Mouse (Mus musculus) Patski (cell line): ENCODE results near the gene Pdhb. TPM values are rescaled to one million over a fixed set of nuclear protein-coding genes. Genes with fewer than 3 reads are reported as not detected.

ENCODE experiments used
- ATAC-seq: fragments of 100-300 bp; one replicate; pipeline ENCODE4 v1.8.0; 2021
- CTCF ChIA-PET: fragments of 350-600 bp; sonication (Branson Sonifier 250); formaldehyde crosslinking; loops from one replicate; lab custom pipeline; 2022; ENCODE audit warnings: inconsistent platforms; lab: Charles Lee
- POLR2A ChIA-PET: fragments of 350-600 bp; sonication (Branson Sonifier 250); formaldehyde crosslinking; loops from one replicate; lab custom pipeline; 2022; ENCODE audit warnings: antibody characterized with exemption, inconsistent platforms; lab: Charles Lee
- DNase-seq: peaks from one replicate; pipeline ENCODE4 v3.0.0-alpha.2; 2011; ENCODE audit warnings: low read depth, low spot score
- H3K27me3 ChIP-seq: fragments of 371-371 bp; one replicate; pipeline ENCODE4 v1.5.1; 2021
- CTCF ChIP-seq: fragments of 100-300 bp; IDR thresholded peaks from one replicate; pipeline ENCODE4 v1.5.1; 2021
- in situ Hi-C: fragments of 300-500 bp; cut with MboI; formaldehyde crosslinking; loops from 3 replicates; pipeline ENCODE4 v1.11.1; 2018; ENCODE audit warnings: low pct_unique_long_range_greater_than_20kb, mixed read lengths
- polyA plus RNA-seq: library from polyadenylated mRNA; unstranded; gene quantifications from one replicate; pipeline ENCODE4 v1.2.3, GENCODE M21; 2021

The Pdhb gene
- polyA plus RNA-seq, 1 experiment from 2014 or later: 217 TPM

DNA sequence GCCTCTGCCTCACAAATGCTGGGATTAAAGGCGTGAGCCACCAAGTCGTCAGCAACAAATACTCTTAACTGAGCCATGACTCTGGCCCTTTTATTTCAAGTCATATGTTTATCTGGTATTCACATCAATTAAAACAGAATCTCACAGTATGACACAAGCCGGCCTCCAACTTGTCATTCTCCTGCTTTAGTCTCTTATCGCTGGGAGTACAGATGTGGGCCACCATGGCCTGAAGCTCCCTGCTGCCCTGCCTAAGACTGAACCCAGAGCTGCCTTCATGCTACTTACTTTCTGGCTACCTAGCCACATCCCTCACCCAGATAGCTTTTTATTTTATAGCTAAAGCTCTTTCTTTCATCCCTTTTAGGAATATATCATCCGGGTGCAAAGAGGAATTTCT is 53.4 kb downstream of the Pdhb start:
- CTCF ChIA-PET: interaction anchor here (1.0 to 1.3 kb wide), 2 partner anchors 12 to 22 kb away, joined by 3 read pairs; no protein-coding TSS in a partner anchor
- ATAC-seq (no peak), DNase-seq (no peak)
- POLR2A ChIA-PET: no interaction called here
- TF ChIP-seq CTCF: no peak
- in situ Hi-C loops: no loop called here
- no peaks in the 10 kb centered on the region for H3K27me3 ChIP-seq

DNA sequence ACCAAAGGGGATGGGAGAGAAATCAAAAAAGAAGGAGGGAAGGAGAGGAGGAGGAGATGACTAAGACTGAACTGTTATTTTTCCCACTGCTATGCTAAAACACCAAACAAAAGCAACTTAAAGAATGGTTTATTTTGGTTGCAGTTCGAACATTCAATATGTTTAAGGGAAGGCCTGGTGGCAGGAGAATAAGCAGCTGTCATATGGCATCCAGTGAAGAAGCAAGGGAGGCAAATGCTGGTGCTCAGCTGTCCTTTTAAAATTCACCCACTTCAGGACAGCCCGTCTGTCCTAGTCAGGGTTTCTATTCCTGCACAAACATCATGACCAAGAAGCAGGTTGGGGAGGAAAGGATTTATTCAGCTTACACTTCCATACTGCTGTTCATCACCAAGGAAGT is 55.5 kb downstream of the Pdhb start:
- POLR2A ChIA-PET: interaction anchor here (0.6 kb wide), 1 partner anchor 214 kb away, joined by 3 read pairs; no protein-coding TSS in a partner anchor
- TF ChIP-seq CTCF: no peak
- no peak for DNase-seq
- ATAC-seq: no peak
- no peaks in the 10 kb centered on the region for H3K27me3 ChIP-seq
- CTCF ChIA-PET: interaction anchor here (1.3 kb wide), 1 partner anchor 13 kb away, joined by 3 read pairs; no protein-coding TSS in a partner anchor
- in situ Hi-C loops: no loop called here

Other genes with a start within 250 kb of the Pdhb start
- not detected for gene Gm45521, start 215.7 kb downstream of the Pdhb start, polyA plus RNA-seq
- 0.44 TPM for gene Dnase1l3, start 178.5 kb downstream of the Pdhb start, polyA plus RNA-seq
- 26.9 TPM for gene Abhd6, start 170.1 kb downstream of the Pdhb start, polyA plus RNA-seq
- 28.7 TPM for gene Rpp14, start 92.7 kb downstream of the Pdhb start, polyA plus RNA-seq
- gene Pxk, start 74.8 kb downstream of the Pdhb start, polyA plus RNA-seq: 67.3 TPM
- gene Kctd6, start 41.1 kb upstream of the Pdhb start, polyA plus RNA-seq: 43.9 TPM
- gene Acox2, start 86.3 kb upstream of the Pdhb start, polyA plus RNA-seq: 0.53 TPM
- 173 TPM for gene Fam107a, start 145.0 kb upstream of the Pdhb start, polyA plus RNA-seq
- 0.18 TPM for gene Oit1, start 205.7 kb upstream of the Pdhb start, polyA plus RNA-seq